Mouse (Mus musculus) midbrain, embryonic 10.5 days (tissue): ENCODE measurements at regions not wholly inside any gene's neighbourhood (a gene's known extent, or its start where the extent isn't known, plus 50 kb on each side); places are given as distances from the start of the nearest gene placed in this dataset.
"Not testable (repeated sequence)": the region's sequence is repeated elsewhere in the genome, so short reads cannot be mapped to it uniquely, and the experiment has no call there.

Experiments
- DNase-seq: peaks from one replicate; pipeline ENCODE4 v3.0.0-alpha.2; 2017; ENCODE audit warnings: low spot score
- H3K27ac ChIP-seq: fragments of 300-500 bp; sonication (generic); replicated peaks from 2 replicates; pipeline ENCODE4 v1.5.1; 2016; ENCODE audit warnings: mild to moderate bottlenecking
- H3K27me3 ChIP-seq: fragments of 300-500 bp; sonication (generic); 2 replicates; pipeline ENCODE4 v1.6.1; 2016; ENCODE audit warnings: low read depth, mild to moderate bottlenecking; ENCODE audit not compliant: poor library complexity, severe bottlenecking
- H3K36me3 ChIP-seq: fragments of 300-500 bp; sonication (generic); 2 replicates; pipeline ENCODE4 v1.6.1; 2016; ENCODE audit warnings: mild to moderate bottlenecking, moderate library complexity
- H3K4me1 ChIP-seq: fragments of 300-500 bp; sonication (generic); 2 replicates; pipeline ENCODE4 v1.6.1; 2016
- H3K4me3 ChIP-seq: fragments of 300-500 bp; sonication (generic); 2 replicates; pipeline ENCODE4 v1.5.1; 2016; ENCODE audit warnings: mild to moderate bottlenecking, moderate library complexity
- H3K9me3 ChIP-seq: fragments of 300-500 bp; sonication (generic); replicated peaks from 2 replicates; pipeline ENCODE4 v1.6.1; 2016; ENCODE audit warnings: mild to moderate bottlenecking
- WGBS: fragments of 180-500 bp; shearing (Covaris S2); methylation state at CpG from one replicate; pipeline ENCODE4 v1.1.7; 2016; 5-methylcytosine and 5-hydroxymethylcytosine counted together

DNA sequence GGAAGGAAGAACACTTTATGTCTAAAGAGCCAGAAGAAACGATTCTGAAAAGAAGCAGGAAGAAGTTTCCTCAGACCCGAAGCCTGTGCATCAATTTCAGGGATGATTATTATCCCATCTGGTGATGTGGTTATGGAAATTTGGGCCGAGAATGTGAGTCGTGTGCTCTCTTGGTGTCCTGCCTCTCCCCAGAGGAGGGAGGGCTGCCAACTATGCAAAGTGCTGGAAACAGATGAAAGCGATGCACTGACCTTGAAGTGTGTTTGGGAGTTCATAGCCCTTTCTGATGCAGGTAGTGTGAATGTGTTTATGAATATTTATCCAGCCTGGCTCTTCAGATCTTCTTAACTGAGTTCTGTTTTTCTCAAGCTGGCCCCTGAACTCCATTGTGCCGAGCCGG, 59.8 kb upstream of the Emcn start:
- H3K36me3 ChIP-seq, result no peaks in the 10 kb centered on the region
- no peak for DNase-seq
- H3K4me1 ChIP-seq, result no peaks in the 10 kb centered on the region
- H3K9me3 ChIP-seq, result no peaks in the 10 kb centered on the region
- H3K27ac ChIP-seq, result no peak overlapping the region
- 90% methylated on average over 7 of the region's 7 CpGs for WGBS
- no peaks in the 10 kb centered on the region for H3K27me3 ChIP-seq
- H3K4me3 ChIP-seq, result no peak overlapping the region

GRCm38 (mm10) chr3:137287558-137287957, 53.3 kb upstream of the Emcn start:
- H3K9me3 ChIP-seq, H3K36me3 ChIP-seq, H3K27ac ChIP-seq, H3K4me1 ChIP-seq, DNase-seq, H3K4me3 ChIP-seq, H3K27me3 ChIP-seq: not testable (repeated sequence)
- 94% methylated on average over 11 of the region's 11 CpGs for WGBS

GRCm38 (mm10) chr3:137288301-137288942, 52.4 kb upstream of the Emcn start:
- Histone ChIP-seq H3K9me3 (no peaks in the 10 kb centered on the region), H3K27ac (no peak overlapping the region), H3K4me1 (no peaks in the 10 kb centered on the region), H3K36me3 (no peaks in the 10 kb centered on the region), H3K27me3 (no peaks in the 10 kb centered on the region), H3K4me3 (no peak overlapping the region)
- WGBS, result 83% methylated on average over 7 of the region's 7 CpGs
- DNase-seq, result no peak

- no peak overlapping the region for H3K27ac ChIP-seq
- no peak for DNase-seq
- no peaks in the 10 kb centered on the region for H3K36me3 ChIP-seq
- H3K9me3 ChIP-seq, result no peaks in the 10 kb centered on the region
- H3K4me1 ChIP-seq, result no peaks in the 10 kb centered on the region
- 90% methylated on average over 2 of the region's 2 CpGs for WGBS
- H3K4me3 ChIP-seq, result no peak overlapping the region
- H3K27me3 ChIP-seq, result no peaks in the 10 kb centered on the region
These were observed 51.8 kb upstream of the Emcn start for GRCm38 (mm10) chr3:137288943-137289682.

- DNase-seq, result no peak
- 88% methylated on average over 3 of the region's 3 CpGs for WGBS
- Histone ChIP-seq H3K4me1 (no peaks in the 10 kb centered on the region), H3K36me3 (no peaks in the 10 kb centered on the region), H3K9me3 (no peaks in the 10 kb centered on the region), H3K27me3 (no peaks in the 10 kb centered on the region), H3K27ac (no peak overlapping the region), H3K4me3 (no peak overlapping the region)
These were observed 51.2 kb upstream of the Emcn start for GRCm38 (mm10) chr3:137289683-137289984.
